ENCODE assay signal across 16 mouse cellular contexts in genomic region chr7:145139100-145139499, GRCm38 (mm10).
DNase-seq lines count a peak whose midpoint lies in the region; TF ChIP-seq lines count a peak whose summit lies in the region.
"Had no signal": no experiment of that assay in that cellular context is flagged by ENCODE, and none has a peak within 500 bp of the region (broad histone marks: within the 10 kb centered on the region; RNA-seq: fewer than 3 reads in every experiment).

No protein-coding gene starts in this region.

- TF ChIP-seq EP300 in ES-Bruce4 (IDR thresholded peaks at IDR 0.05; ENCODE audit: insufficient read depth, low read depth, low read length) = peak; percentile 97

- H3K36me3 ChIP-seq in ES-Bruce4 (ENCODE audit: control insufficient read depth, insufficient read depth, low read length, poor library complexity, severe bottlenecking) = no peaks in the 10 kb centered on the region
- H3K36me3 ChIP-seq: embryonic facial prominence, embryonic 13.5 days; forebrain, embryonic 12.5 days; heart, embryonic 12.5 days; hindbrain, embryonic 15.5 days had no signal

- H3K9ac ChIP-seq in ES-Bruce4 (ENCODE audit: low read depth, poor library complexity, severe bottlenecking) = no peak overlapping the region
- H3K9ac ChIP-seq: embryonic facial prominence, embryonic 13.5 days; forebrain, embryonic 12.5 days; heart, embryonic 12.5 days; hindbrain, embryonic 15.5 days had no signal

- peak overlapping the region; percentile 98 for H3K27ac ChIP-seq in ES-Bruce4 (ENCODE audit: insufficient read depth, low read length)
- H3K27ac ChIP-seq: embryonic facial prominence, embryonic 13.5 days; forebrain, embryonic 12.5 days; hindbrain, embryonic 15.5 days had no signal

- H3K4me3 ChIP-seq in ES-Bruce4 (ENCODE audit: low read depth, low read length) = no peak overlapping the region
- H3K4me3 ChIP-seq: embryonic facial prominence, embryonic 13.5 days; forebrain, embryonic 12.5 days; heart, embryonic 12.5 days; hindbrain, embryonic 15.5 days had no signal

- TF ChIP-seq POLR2A in ES-Bruce4 (IDR thresholded peaks at IDR 0.05; ENCODE audit: insufficient read depth, low read length) = no peak

- H3K9me3 ChIP-seq in ES-Bruce4 (replicated peaks; ENCODE audit: control insufficient read depth, insufficient read depth, low read length, poor library complexity, severe bottlenecking) = peaks cover 5% of the 10 kb centered on the region

- H3K4me1 ChIP-seq in ES-Bruce4 (ENCODE audit: control insufficient read depth, insufficient read depth, low read length) = peaks cover 8% of the 10 kb centered on the region
- H3K4me1 ChIP-seq: heart, embryonic 12.5 days had no signal

- H3K27me3 ChIP-seq in ES-Bruce4 (ENCODE audit: control insufficient read depth, insufficient read depth, low read length, poor library complexity, severe bottlenecking) = no peaks in the 10 kb centered on the region
- H3K27me3 ChIP-seq: embryonic facial prominence, embryonic 13.5 days; forebrain, embryonic 12.5 days; hindbrain, embryonic 15.5 days had no signal

- peak; percentile 18 to 24 for DNase-seq in heart, adult 9 months (ENCODE audit: low spot score in 2 of 2)
- no peak for DNase-seq in heart, adult 8-10 months (ENCODE audit: low spot score)
- peak; percentile 77 for DNase-seq in WW6 (ENCODE audit: low read depth, low spot score)
- no peak for DNase-seq in ovary, adult 18-20 months (ENCODE audit: low spot score)
- no peak for DNase-seq in right cerebral cortex, adult 2 months (ENCODE audit: low spot score in 2 of 2)
- DNase-seq: adrenal gland, postnatal 14 days; cerebellum, adult 2 months; cerebellum, postnatal 25 days; gastrocnemius, postnatal 10 days; heart, postnatal 36 days; kidney, adult 2 months had no signal

- TF ChIP-seq CTCF in ES-Bruce4 (IDR thresholded peaks at IDR 0.05; ENCODE audit: low read depth, low read length) = no peak

Comparison
In these comparisons a context has a peak if more than half of its experiments do, and no peak if none do; other contexts are left out.
1. DNase-seq: peak in heart, adult 9 months (2 of 2) and WW6 (single experiment); none in heart, adult 8-10 months (single experiment), ovary, adult 18-20 months (single experiment) and right cerebral cortex, adult 2 months (0 of 2).